Mouse (Mus musculus): ENCODE measurements around the gene Olfr656. TPM values are rescaled to one million over a fixed set of nuclear protein-coding genes. Genes with fewer than 3 reads are reported as not detected.

The Olfr656 gene
- 0.14 TPM in 1 of 4 replicates, not detected in the others for total RNA-seq (2023)

GRCm38 (mm10) chr7:104613655-104614054, at the start of gene Olfr656:
Gene Olfr656 (plus strand): TSS chr7:104613955.

GRCm38 (mm10) chr7:104577014-104577413, 36.7 kb upstream of the Olfr656 start, which contains the start of gene Olfr653:
Gene Olfr653 (plus strand): TSS chr7:104577314.

GRCm38 (mm10) chr7:104586725-104587124, 27.0 kb upstream of the Olfr656 start, which contains the start of gene Olfr654:
Gene Olfr654 (plus strand): TSS chr7:104587025.

GRCm38 (mm10) chr7:104601679-104602078, 12.1 kb upstream of the Olfr656 start, which contains the start of gene Olfr655:
Gene Olfr655 (minus strand): TSS chr7:104601779.

GRCm38 (mm10) chr7:104624494-104624893, 10.7 kb downstream of the Olfr656 start, which contains the start of gene Olfr657:
Gene Olfr657 (plus strand): TSS chr7:104624794.

GRCm38 (mm10) chr7:104646841-104647482, 33.2 kb downstream of the Olfr656 start, which contains the start of gene Olfr658:
Gene Olfr658 (minus strand): TSS chr7:104647305.

GRCm38 (mm10) chr7:104666453-104666852, 52.7 kb downstream of the Olfr656 start, which contains the start of gene Olfr659:
Gene Olfr659 (plus strand): TSS chr7:104666753.

Other genes starting within 250 kb of the Olfr656 start
- 20.6 to 25.0 TPM (median 23.3 TPM) in 4 replicates for gene Trim30b, start 244.1 kb upstream of the Olfr656 start, total RNA-seq (2023)
- gene Trim30c, start 213.1 kb upstream of the Olfr656 start, total RNA-seq (2023) = 3.3 to 6.2 TPM (median 4.2 TPM) in 4 replicates
- gene Trim30a, start 148.8 kb upstream of the Olfr656 start, total RNA-seq (2023) = 71.0 to 81.8 TPM (median 75.2 TPM) in 4 replicates
- 15.4 to 20.6 TPM (median 18.0 TPM) in 4 replicates for gene Trim30d, start 106.1 kb upstream of the Olfr656 start, total RNA-seq (2023)
- gene Olfr651, start 63.8 kb upstream of the Olfr656 start, total RNA-seq (2023) = not detected in 4 replicates
- gene Olfr652, start 53.1 kb upstream of the Olfr656 start, total RNA-seq (2023) = not detected in 4 replicates
- not detected in 4 replicates for gene Olfr653, start 36.6 kb upstream of the Olfr656 start, total RNA-seq (2023)
- not detected in 4 replicates for gene Olfr654, start 26.9 kb upstream of the Olfr656 start, total RNA-seq (2023)
- gene Olfr655, start 12.2 kb upstream of the Olfr656 start, total RNA-seq (2023) = 1.2 TPM in 1 of 4 replicates, not detected in the others
- gene Olfr657, start 10.8 kb downstream of the Olfr656 start, total RNA-seq (2023) = not detected in 4 replicates
- not detected in 4 replicates for gene Olfr658, start 33.4 kb downstream of the Olfr656 start, total RNA-seq (2023)
- not detected in 4 replicates for gene Olfr659, start 52.8 kb downstream of the Olfr656 start, total RNA-seq (2023)
- not detected in 4 replicates for gene Olfr661, start 72.5 kb downstream of the Olfr656 start, total RNA-seq (2023)
- not detected in 4 replicates for gene Usp17le, start 163.5 kb downstream of the Olfr656 start, total RNA-seq (2023)
- not detected in 4 replicates for gene Usp17lb, start 228.6 kb downstream of the Olfr656 start, total RNA-seq (2023)
- gene Usp17la, start 243.1 kb downstream of the Olfr656 start, total RNA-seq (2023) = not detected in 4 replicates

Measured in B cell, adult 62 days (primary cell).